Mouse (Mus musculus): ENCODE measurements around the gene Erg.

Erg gene

DNA sequence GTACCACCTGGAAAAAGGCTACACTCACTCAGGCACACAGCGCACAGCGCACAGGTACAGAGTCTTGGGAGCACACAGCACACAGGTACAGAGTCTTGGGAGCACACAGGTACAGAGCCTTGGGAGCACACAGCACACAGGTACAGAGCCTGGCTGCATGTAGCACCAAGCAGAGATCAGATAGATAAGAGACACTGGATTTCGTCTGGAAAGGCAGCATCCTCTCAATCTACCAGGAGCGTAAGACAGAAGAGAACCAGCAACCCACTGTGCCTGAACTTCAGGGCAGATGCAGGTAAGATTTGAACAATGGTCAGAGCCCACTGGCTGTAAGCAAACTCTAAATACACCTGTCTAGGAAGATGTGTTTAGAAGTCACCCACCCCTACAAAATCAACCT is 12.5 kb upstream of the Erg start:
- no peak for TF ChIP-seq GATA4 (IDR thresholded peaks at IDR 0.05; ENCODE audit: insufficient replicate concordance, low read length)

DNA sequence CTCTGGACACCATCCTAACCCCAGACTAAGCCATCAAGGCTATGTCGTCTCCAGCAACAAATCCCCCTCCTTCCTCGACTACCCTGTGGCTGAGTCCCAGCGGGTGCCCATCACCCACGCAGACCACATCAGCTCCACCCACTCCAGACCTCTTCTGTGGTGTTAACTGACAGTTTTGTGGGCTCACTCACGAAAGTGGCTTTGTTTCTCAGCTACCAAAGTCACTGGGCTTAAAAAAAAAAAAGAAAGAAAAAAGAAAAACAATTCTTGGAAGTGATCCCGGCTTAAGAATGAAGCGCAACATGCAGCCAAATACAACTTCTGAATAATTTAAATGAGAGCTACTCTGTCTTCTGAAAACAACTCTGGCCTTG is 11.2 kb upstream of the Erg start:
- TF ChIP-seq GATA4 (IDR thresholded peaks at IDR 0.05; ENCODE audit: insufficient replicate concordance, low read length) = no peak

DNA sequence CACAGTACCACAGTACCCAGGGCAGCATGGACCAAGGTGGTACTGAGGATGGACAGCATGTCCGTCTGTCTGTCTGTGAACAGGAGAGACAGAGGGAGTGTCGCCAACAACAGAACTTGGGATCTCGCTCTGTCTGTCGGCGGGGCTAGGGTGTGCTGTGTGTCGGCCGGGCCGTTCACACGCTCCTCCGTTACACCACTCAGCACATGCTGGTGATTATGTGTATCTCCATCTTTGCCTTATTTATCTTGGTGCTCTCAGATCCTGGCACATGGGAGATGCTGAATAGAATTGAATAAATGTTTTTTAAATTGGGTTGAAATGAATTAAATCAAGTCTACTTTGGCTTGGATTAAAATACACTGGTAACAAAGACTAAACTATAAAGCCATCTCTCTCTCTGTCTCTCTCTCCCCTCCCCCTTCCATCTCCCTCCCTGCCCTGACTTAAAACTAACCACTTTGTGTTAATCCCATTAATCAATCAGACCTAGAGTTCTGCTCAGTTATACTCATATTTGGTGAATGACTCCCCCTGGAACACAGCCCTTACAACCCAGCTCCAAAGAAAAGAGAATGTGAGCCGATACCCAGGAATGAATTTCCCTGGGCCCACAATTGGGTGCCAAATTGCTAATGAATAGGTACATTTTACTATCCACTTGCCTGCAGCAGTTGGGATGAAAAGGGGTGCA is 10.6 kb upstream of the Erg start:
- TF ChIP-seq GATA4 (IDR thresholded peaks at IDR 0.05; ENCODE audit: insufficient replicate concordance, low read length) = no peak

DNA sequence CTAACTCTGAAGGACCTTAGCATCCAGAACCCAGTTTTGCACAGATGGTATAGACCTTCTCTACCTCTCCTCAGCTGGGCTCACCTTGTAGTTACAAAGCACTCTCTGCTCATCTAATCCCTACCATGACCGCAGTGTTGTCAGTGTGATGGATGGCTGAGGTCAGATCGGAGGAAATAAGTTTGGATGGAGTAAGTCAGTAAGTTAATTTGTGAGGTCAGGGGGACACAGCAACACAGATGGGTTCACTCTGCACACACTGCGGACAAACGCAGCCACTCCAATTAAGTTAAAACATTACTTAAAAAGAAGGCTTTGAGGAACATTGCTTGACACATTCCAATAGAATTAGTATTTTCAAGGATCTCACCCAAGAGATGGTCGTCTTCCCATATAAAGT is 2.5 kb upstream of the Erg start:
- TF ChIP-seq GATA4 (IDR thresholded peaks at IDR 0.05; ENCODE audit: insufficient replicate concordance, low read length) = no peak

DNA sequence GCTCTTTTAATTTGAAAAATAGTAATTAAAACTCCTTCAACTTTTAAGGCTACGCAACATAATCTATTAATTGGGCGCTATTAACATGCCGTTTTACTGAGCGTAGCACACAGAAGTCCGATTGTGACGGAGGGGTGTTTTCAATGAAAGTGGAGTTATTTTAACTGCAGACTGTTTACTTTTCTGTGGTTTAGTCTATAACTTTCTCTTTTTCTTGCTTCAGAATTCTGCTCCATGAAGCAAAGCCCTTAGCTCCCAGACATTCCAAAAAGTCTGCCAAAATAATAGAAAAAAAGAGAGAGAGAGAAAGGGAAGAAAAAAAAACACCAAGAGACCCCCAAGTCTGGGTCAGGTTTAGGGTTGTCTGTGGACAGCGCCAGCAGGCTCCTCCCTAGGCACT is 333 bp upstream of the Erg start:
- TF ChIP-seq GATA4 (IDR thresholded peaks at IDR 0.05; ENCODE audit: insufficient replicate concordance, low read length) = no peak

DNA sequence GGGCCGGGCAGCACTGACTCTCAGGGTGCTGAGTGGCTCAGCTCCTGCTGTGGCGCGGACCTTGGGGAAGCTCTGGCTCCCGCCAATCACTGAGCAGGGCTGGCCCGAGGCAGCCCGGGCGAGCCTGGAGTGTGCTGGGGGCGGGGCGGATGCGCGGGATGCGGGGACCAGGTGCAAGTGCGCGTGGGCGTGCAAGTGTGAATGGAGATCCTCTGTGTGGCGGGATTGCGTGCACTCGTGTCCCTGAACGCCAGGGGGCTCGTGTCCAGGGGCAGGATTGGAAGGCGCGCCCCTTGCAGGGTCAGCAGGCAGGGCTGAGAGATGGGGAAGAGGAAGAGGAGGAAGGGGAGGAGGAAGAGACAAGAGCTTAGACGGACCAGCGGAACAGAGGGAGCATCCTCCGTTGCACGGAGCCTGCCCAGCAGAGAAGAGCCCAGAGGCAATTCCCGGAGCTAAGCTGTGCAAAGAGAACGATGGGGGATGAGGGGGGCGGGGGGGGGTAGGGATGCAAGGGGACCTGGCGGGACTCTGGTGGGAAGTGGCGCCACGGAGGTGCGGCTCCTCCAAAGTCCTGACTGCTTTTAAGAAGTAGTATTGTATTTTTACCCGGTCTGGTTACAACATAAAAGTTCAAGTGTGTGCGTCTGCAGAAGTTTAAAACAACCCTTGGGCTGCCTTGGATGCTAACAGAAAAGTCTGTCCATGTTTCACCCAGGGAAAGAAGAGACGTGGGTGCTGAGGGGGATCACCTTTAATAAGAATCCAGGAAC is 667 bp downstream of the Erg start:
- TF ChIP-seq GATA4 (IDR thresholded peaks at IDR 0.05; ENCODE audit: insufficient replicate concordance, low read length) = no peak

DNA sequence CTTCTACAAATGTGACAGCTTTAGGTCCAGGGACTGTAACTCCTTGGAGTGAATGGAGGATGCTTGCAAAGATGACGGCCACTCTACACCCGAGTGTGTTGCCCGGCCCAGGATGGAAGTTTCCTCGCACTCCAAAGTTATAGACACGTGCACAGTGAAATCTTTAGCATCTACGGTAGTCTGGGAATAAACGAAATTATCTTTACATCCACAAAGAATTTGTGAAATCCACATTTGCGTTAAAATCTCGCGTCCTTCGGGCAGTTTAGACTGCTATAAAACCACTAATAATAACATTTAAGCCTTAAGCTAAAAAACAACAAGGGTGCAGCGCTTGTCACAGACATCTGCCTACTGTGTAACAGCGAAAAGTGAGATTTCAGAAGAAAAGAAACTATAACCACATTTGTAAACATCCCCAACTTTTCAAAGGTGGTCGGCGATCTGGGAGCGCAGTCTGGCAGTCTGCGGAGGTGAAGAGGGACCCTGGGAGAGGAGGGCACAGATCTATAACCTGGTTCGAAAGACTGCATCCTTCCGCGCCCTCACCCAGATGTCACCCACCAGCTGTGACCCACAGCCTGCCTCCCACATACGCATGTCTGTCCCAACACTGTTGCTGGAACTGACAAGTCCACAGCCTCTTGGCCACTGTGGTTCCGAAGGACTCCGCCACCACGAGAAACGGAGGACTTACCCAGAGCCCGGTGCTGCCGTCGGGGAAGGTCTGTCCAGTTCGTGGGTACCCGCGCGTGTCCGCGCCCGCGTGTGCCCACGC is 1.5 kb downstream of the Erg start:
- TF ChIP-seq GATA4 (IDR thresholded peaks at IDR 0.05; ENCODE audit: insufficient replicate concordance, low read length) = no peak

DNA sequence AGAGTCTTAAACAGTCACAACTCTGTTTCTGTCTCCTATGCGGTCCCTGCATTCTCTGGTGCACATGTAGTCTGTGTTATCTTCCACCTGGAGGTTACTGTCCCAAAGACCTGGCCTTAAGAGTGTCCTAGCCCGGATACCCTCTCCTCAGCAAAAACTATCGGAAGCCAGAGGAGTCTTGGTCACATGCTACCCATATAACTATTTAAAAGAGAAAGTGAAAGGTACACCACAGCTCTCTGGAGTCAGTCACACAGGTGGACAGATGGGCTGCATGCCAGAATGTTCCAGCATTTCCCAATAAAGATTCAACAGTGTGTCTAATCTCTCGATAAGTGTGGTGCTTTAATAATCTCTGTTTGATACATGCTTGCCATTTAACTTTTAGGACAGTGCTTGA is 7.1 kb downstream of the Erg start:
- no peak for TF ChIP-seq GATA4 (IDR thresholded peaks at IDR 0.05; ENCODE audit: insufficient replicate concordance, low read length)

DNA sequence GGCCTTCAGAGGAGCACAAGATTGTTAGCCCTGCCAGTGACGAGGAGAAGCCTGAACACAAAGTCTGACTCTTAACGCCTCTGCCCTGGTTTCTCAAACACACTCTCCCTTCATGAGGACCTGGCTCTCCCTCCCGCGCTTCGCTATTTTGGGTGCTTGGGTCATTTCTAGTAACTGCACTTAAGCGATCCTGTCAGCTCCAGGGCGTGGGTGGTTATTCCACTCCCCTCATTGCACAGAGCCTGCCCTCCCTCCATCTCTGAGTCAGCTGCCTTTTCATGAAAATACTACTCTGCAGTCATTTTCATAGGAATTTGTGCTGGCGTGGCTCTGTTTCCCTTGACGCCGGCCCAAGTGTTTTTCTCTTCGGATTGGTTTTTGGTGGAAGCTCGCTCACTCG is 13.2 kb downstream of the Erg start:
- TF ChIP-seq GATA4 (IDR thresholded peaks at IDR 0.05; ENCODE audit: insufficient replicate concordance, low read length) = no peak

DNA sequence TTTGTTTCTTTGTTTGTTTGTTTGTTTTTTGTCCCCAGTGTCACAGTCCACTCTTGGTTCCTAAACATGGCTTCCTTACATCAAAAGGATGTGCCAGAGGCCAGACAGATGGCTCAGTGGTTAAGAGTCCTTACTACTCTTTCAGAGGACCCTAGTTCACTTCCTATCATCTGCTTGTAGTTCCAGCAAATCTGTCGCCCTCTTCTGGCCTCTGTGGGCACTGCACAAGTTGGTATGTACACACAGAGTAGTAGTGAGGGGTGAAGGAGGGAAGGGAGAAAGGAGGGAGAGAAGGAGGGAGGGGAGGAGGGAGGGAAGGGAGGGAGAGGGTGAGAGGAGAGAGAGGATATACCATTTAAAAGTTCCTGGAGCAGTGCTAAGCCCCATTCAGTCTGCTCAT is 15.8 kb downstream of the Erg start:
- TF ChIP-seq GATA4 (IDR thresholded peaks at IDR 0.05; ENCODE audit: insufficient replicate concordance, low read length) = no peak

DNA sequence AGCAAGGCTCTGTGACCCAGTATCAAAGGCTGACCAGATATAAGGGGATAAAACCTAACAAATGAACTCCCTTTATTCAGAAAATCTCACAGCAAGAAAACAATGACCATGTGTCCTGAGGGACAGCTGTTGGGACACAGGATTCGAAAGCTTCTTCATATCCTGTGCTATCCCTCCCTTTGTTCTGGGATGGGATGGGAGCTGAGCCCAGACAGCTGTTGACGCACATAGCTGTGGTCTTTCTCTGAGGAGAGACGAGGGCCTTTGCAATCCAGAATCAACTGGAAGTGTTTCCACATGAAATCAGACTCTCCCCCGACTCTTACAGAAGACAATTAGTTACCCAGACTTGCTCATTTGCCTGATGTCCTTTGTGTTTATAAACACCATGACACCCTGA is 29.6 kb downstream of the Erg start:
- TF ChIP-seq GATA4 (IDR thresholded peaks at IDR 0.05; ENCODE audit: insufficient replicate concordance, low read length) = no peak

DNA sequence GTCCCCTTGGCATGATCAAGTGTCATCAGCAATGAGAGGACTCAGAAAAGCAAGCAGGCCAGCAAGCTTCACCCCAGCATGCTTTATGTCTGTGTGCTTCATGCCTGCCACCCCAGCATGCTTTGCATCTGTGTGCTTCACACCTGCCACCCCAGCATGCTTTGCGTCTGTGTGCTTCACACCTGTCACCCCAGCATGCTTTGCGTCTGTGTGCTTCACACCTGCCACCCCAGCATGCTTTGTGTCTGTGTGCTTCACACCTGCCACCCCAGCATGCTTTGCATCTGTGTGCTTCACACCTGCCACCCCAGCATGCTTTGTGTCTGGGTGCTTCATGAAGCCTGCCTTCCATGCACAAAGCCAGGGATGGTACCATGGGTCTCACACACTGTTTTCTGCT is 33.3 kb downstream of the Erg start:
- no peak for TF ChIP-seq GATA4 (IDR thresholded peaks at IDR 0.05; ENCODE audit: insufficient replicate concordance, low read length)

DNA sequence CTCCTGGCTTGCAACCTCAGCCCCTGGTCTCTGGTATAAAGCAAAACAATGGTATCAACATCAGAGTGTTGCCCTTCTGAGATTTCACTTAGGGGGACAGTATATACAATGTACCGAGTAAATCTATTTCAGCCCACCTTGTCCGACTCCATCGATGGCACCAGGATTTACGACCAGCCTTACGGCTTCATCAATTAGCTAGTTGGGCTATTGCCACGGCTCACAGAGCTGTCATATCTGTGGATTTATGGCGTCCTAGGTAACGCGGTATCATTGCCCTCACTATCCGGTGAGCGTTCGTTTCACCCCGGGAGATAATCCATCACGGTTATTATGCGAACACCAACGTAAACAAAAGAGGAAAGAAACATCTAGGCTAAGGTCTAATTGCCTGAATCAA is 33.9 kb downstream of the Erg start:
- TF ChIP-seq GATA4 (IDR thresholded peaks at IDR 0.05; ENCODE audit: insufficient replicate concordance, low read length) = no peak

DNA sequence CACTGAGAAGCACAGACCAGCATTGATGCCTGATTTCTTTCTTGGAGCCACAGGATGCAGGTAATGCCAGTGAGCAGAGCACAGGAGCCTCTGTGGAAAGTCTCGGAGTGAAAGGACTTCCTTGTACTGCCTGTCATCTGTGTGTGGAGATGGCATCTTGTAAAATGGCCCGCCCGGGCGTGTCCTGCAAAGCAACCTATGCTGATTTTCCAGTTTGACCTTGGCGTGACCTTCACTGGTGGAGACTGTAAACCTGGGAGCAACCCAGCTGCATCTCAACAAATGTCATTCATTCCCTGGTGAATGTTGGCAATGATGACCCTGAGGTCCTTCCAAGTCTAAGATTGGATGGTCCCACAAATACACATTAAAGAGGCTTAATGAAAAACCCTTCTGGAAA is 35.9 kb downstream of the Erg start:
- no peak for TF ChIP-seq GATA4 (IDR thresholded peaks at IDR 0.05; ENCODE audit: insufficient replicate concordance, low read length)

DNA sequence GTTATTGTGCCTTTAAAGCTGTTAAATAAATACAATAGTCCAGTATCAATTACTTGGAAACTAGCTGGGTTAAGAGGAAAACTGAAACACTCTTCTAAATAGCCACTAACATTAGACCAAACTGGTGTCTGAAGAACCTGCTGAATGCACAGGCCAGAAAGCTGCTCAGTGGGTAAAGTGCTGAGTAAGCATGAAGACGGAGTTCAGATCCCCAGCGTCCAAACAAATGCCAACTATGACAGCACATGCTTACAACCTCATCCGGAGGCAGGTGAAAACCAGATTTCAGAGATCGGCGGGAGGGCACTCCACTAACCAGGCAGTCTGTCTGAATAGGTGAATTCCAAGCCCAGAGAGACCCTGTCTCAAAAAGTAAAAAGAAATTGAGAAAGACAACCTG is 41.6 kb downstream of the Erg start:
- TF ChIP-seq GATA4 (IDR thresholded peaks at IDR 0.05; ENCODE audit: insufficient replicate concordance, low read length) = no peak

DNA sequence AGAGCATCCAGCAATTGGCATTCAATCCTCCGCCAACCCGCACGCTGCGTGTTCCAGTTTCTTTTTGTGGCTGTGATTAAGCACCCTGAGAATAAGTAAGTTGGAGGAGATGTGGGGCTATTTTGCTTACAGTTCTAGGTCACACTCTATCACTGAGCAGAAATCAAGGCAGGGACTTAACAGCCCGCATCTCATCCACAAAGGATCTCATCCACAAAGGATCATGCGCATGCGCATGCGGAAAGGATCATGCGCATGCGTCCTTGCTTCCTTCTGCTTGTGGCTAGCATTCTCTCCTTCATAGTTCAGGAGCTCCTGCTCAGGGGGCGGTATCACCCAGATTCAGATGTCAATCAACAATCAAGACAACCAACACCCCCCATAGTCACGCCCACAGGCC is 42.9 kb downstream of the Erg start:
- TF ChIP-seq GATA4 (IDR thresholded peaks at IDR 0.05; ENCODE audit: insufficient replicate concordance, low read length) = no peak
